9 mouse cellular contexts compared by ENCODE assay signal in the genomic region with DNA sequence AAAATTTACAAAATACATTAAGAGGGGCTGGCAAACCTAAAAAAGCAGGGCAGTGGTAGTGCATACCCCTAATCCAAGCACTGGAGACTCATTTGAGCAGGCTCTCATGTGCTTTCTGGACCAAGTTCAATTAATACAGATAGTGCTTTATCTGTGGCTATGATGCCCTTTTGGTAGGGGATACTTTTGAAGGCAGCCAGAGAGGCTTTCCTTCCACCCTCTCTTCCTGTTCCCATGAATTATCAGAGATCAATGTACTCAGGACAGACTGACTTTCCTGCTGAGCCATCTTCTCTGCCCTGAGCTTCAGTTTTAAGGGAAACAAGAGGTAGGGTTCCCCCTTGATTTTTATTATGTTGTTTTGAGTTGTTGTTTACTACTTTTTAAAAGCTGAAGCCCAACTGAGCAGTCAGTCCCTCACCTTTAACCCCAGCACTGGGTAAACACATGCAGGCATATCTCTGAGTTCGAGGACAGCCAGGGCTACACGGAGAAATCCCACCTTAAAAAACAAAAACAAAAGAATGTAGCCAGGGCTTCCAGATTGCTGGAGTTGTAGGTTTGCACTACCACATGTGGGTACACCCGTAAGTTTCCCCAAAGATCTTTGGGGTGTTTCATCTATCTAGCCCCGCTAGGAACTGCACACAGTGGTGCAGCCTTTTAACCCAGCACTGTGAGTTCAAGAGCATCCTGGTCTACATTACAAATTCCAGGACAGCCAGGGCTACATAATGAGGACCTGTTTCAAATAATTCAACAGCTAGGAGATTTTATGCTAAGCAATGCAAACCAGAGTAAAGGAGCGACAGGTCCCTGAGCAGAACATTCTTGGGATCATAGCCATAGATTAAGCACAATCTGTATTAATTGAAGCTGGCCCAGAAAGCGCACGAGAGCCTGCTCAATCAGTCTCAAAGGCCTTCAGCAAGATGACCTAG. TPM values are rescaled to one million over a fixed set of nuclear protein-coding genes. Genes with fewer than 3 reads are reported as not detected.
A peak's percentile ranks its signal among the peaks of the same experiment; 100 is the strongest.
DNase-seq lines count a peak whose midpoint lies in the region; ATAC-seq and TF ChIP-seq lines count a peak whose summit lies in the region.
"Had no signal": no experiment of that assay in that cellular context is flagged by ENCODE, and none has a peak within 500 bp of the region (broad histone marks: within the 10 kb centered on the region; RNA-seq: fewer than 3 reads in every experiment).

No protein-coding gene starts in this region.

- peak overlapping the region; percentile 83 for H3K9ac ChIP-seq in liver, adult 2 months (ENCODE audit: low read depth, low read length)
- peak overlapping the region; percentile 68 for H3K9ac ChIP-seq in embryonic facial prominence, embryonic 14.5 days (ENCODE audit: low read depth, low read length)
- peak overlapping the region; percentile 38 for H3K9ac ChIP-seq in intestine, embryonic 14.5 days (ENCODE audit: low read length)
- no peak overlapping the region; the same call in 1 of the 2 replicates for H3K9ac ChIP-seq in neural tube, embryonic 12.5 days

- ATAC-seq in embryonic facial prominence, embryonic 14.5 days (ENCODE audit: low read depth): no peak
- ATAC-seq in intestine, embryonic 14.5 days (replicated peaks; ENCODE audit: low FRiP score, low TSS enrichment, low read depth): no peak
- no peak; the same call in 1 of the 2 replicates for ATAC-seq in neural tube, embryonic 12.5 days (ENCODE audit: low FRiP score, low read depth)
- no peak for ATAC-seq in granulocyte monocyte progenitor cell, adult 5-6 weeks (replicated peaks; ENCODE audit: poor library complexity, severe bottlenecking)

- 32% methylated on average over 7 of the region's 7 CpGs for WGBS in liver, adult 2 months
- 40% methylated on average over 7 of the region's 7 CpGs for WGBS in embryonic facial prominence, embryonic 14.5 days
- WGBS in intestine, embryonic 14.5 days: 40% methylated on average over 7 of the region's 7 CpGs
- WGBS in neural tube, embryonic 12.5 days: 45% methylated on average over 7 of the region's 7 CpGs

- H3K4me2 ChIP-seq in embryonic facial prominence, embryonic 14.5 days (ENCODE audit: low read depth, low read length): peak overlapping the region; percentile 76
- peak overlapping the region; percentile 72 for H3K4me2 ChIP-seq in intestine, embryonic 14.5 days (ENCODE audit: low read length)
- H3K4me2 ChIP-seq in neural tube, embryonic 12.5 days (replicated peaks): peak overlapping the region; percentile 65

- no peaks in the 10 kb centered on the region for H3K27me3 ChIP-seq in liver, adult 2 months (ENCODE audit: control insufficient read depth, insufficient read depth, low read length)
- no peaks in the 10 kb centered on the region for H3K27me3 ChIP-seq in embryonic facial prominence, embryonic 14.5 days (replicated peaks; ENCODE audit: control insufficient read depth, insufficient read depth, low read length)
- H3K27me3 ChIP-seq in intestine, embryonic 14.5 days (replicated peaks; ENCODE audit: control insufficient read depth, insufficient read depth, low read length): no peaks in the 10 kb centered on the region
- no peaks in the 10 kb centered on the region for H3K27me3 ChIP-seq in neural tube, embryonic 12.5 days (replicated peaks)

- no peaks in the 10 kb centered on the region for H3K9me3 ChIP-seq in embryonic facial prominence, embryonic 14.5 days (ENCODE audit: control insufficient read depth, low read length)
- no peaks in the 10 kb centered on the region for H3K9me3 ChIP-seq in intestine, embryonic 14.5 days (ENCODE audit: control insufficient read depth, low read length)
- no peaks in the 10 kb centered on the region for H3K9me3 ChIP-seq in neural tube, embryonic 12.5 days

- H3K27ac ChIP-seq in liver, adult 2 months (replicated peaks; ENCODE audit: insufficient read depth, low read depth, low read length): peak overlapping the region; percentile 93
- peak overlapping the region; percentile 96 for H3K27ac ChIP-seq in embryonic facial prominence, embryonic 14.5 days (replicated peaks; ENCODE audit: low read depth, low read length)
- peak overlapping the region; percentile 82 for H3K27ac ChIP-seq in intestine, embryonic 14.5 days (ENCODE audit: low read depth)
- peak overlapping the region; percentile 50; the same call in 1 of the 2 replicates for H3K27ac ChIP-seq in neural tube, embryonic 12.5 days

- peak; percentile 38 for DNase-seq in liver, adult 2 months (ENCODE audit: extremely low read depth, low read depth, low spot score)
- DNase-seq in liver: no peak
- DNase-seq in embryonic facial prominence, embryonic 14.5 days (ENCODE audit: low spot score): no peak
- DNase-seq in intestine, embryonic 14.5 days (ENCODE audit: low spot score): peak; percentile 59
- no peak for DNase-seq in Muller cell, postnatal 12 days (ENCODE audit: inconsistent ontology term)
- DNase-seq in testis, postnatal 14 days (ENCODE audit: low spot score): no peak

- peak overlapping the region; percentile 69 for H3K4me3 ChIP-seq in liver, adult 2 months (ENCODE audit: insufficient read depth, low read depth, low read length)
- H3K4me3 ChIP-seq in embryonic facial prominence, embryonic 14.5 days (ENCODE audit: low read depth, low read length): peak overlapping the region; percentile 50
- peak overlapping the region; percentile 53 for H3K4me3 ChIP-seq in intestine, embryonic 14.5 days (ENCODE audit: low read depth, low read length)
- H3K4me3 ChIP-seq in neural tube, embryonic 12.5 days: 0 out of 2 replicates have a peak overlapping the region, but pooled peaks have one; percentile 39

- H3K36me3 ChIP-seq in liver, adult 2 months (ENCODE audit: control insufficient read depth, insufficient read depth, low read length): peaks cover 5% of the 10 kb centered on the region; the same call in 1 of the 2 replicates
- H3K36me3 ChIP-seq in embryonic facial prominence, embryonic 14.5 days (ENCODE audit: control insufficient read depth, insufficient read depth, low read length): peaks cover 23% of the 10 kb centered on the region
- peaks cover 18% of the 10 kb centered on the region for H3K36me3 ChIP-seq in intestine, embryonic 14.5 days (ENCODE audit: control insufficient read depth, insufficient read depth, low read length)
- peaks cover 19% of the 10 kb centered on the region for H3K36me3 ChIP-seq in neural tube, embryonic 12.5 days

- TF ChIP-seq CTCF in liver, adult 2 months (IDR thresholded peaks at IDR 0.05; ENCODE audit: low read depth, low read length): no peak

- H3K79me2 ChIP-seq in liver, adult 2 months (ENCODE audit: control insufficient read depth, insufficient read depth, low read length): peaks cover 12% of the 10 kb centered on the region; the same call in 1 of the 2 replicates

- no peak for TF ChIP-seq POLR2A in liver, adult 2 months (IDR thresholded peaks at IDR 0.05; ENCODE audit: extremely low read depth, insufficient read depth, low read length)

- H3K4me1 ChIP-seq in liver, adult 2 months (ENCODE audit: control insufficient read depth, insufficient read depth, low read length): peaks cover 22% of the 10 kb centered on the region
- H3K4me1 ChIP-seq in embryonic facial prominence, embryonic 14.5 days (ENCODE audit: control insufficient read depth, insufficient read depth, low read length): peaks cover 24% of the 10 kb centered on the region
- peaks cover 22% of the 10 kb centered on the region; the same call in 1 of the 2 replicates for H3K4me1 ChIP-seq in intestine, embryonic 14.5 days (replicated peaks; ENCODE audit: control insufficient read depth, insufficient read depth, low read length)
- peaks cover 28% of the 10 kb centered on the region for H3K4me1 ChIP-seq in neural tube, embryonic 12.5 days

RNA-seq across cellular contexts. Expression of gene Gpi1, which starts 2.9 kb away (rescaled TPM):
- 61.8 and 74.2 TPM in 2 replicates for total RNA-seq in liver, adult 2 months (2014; rRNA removed)
- 100 and 127 TPM in 2 replicates for polyA plus RNA-seq in liver, adult 2 months (2012; rRNA removed)
- polyA plus RNA-seq in embryonic facial prominence, embryonic 14.5 days (2014; fragmentation: Nextera tagmentation; extraction: Ambion mirVana): 313 and 332 TPM in 2 replicates
- 429 and 451 TPM in 2 replicates for polyA plus RNA-seq in intestine, embryonic 14.5 days (2014; fragmentation: Nextera tagmentation; extraction: Ambion mirVana)
- polyA plus RNA-seq in neural tube, embryonic 12.5 days (2016; fragmentation: Nextera tagmentation; extraction: Ambion mirVana): 273 and 294 TPM in 2 replicates
- total RNA-seq in granulocyte monocyte progenitor cell, adult 5-6 weeks (2014; fragmentation: Nextera tagmentation): 653 and 773 TPM in 2 replicates
- 606 and 815 TPM in 2 replicates for total RNA-seq in granulocyte monocyte progenitor cell, adult 5-6 weeks (2017)

RNA-seq across cellular contexts. Expression of gene Gm6096, which starts 17.8 kb away (rescaled TPM):
- not detected in 2 replicates for total RNA-seq in liver, adult 2 months (2014; rRNA removed)
- polyA plus RNA-seq in liver, adult 2 months (2012; rRNA removed): not detected in 2 replicates
- polyA plus RNA-seq in embryonic facial prominence, embryonic 14.5 days (2014; fragmentation: Nextera tagmentation; extraction: Ambion mirVana): not detected in 2 replicates
- polyA plus RNA-seq in intestine, embryonic 14.5 days (2014; fragmentation: Nextera tagmentation; extraction: Ambion mirVana): 0.69 TPM in 1 of 2 replicates, not detected in the other
- polyA plus RNA-seq in neural tube, embryonic 12.5 days (2016; fragmentation: Nextera tagmentation; extraction: Ambion mirVana): 0.83 TPM in 1 of 2 replicates, not detected in the other
- not detected in 2 replicates for total RNA-seq in granulocyte monocyte progenitor cell, adult 5-6 weeks (2014; fragmentation: Nextera tagmentation)
- not detected in 2 replicates for total RNA-seq in granulocyte monocyte progenitor cell, adult 5-6 weeks (2017)
- total RNA-seq: adrenal gland, adult 8-10 months had no signal

RNA-seq across cellular contexts. Expression of gene Pdcd2l, which starts 36.6 kb away (rescaled TPM):
- total RNA-seq in liver, adult 2 months (2014; rRNA removed): 15.5 and 15.9 TPM in 2 replicates
- polyA plus RNA-seq in liver, adult 2 months (2012; rRNA removed): 16.0 and 18.5 TPM in 2 replicates
- polyA plus RNA-seq in embryonic facial prominence, embryonic 14.5 days (2014; fragmentation: Nextera tagmentation; extraction: Ambion mirVana): 47.5 and 55.0 TPM in 2 replicates
- polyA plus RNA-seq in intestine, embryonic 14.5 days (2014; fragmentation: Nextera tagmentation; extraction: Ambion mirVana): 57.2 and 58.7 TPM in 2 replicates
- polyA plus RNA-seq in neural tube, embryonic 12.5 days (2016; fragmentation: Nextera tagmentation; extraction: Ambion mirVana): 66.2 and 77.8 TPM in 2 replicates
- 32.8 and 40.4 TPM in 2 replicates for total RNA-seq in granulocyte monocyte progenitor cell, adult 5-6 weeks (2014; fragmentation: Nextera tagmentation)
- total RNA-seq in granulocyte monocyte progenitor cell, adult 5-6 weeks (2017): 18.3 and 39.8 TPM in 2 replicates

Comparison
In these comparisons a context has a peak if more than half of its experiments do, and no peak if none do; other contexts are left out.
1. DNase-seq: peak in liver, adult 2 months (single experiment) and intestine, embryonic 14.5 days (single experiment); none in liver (single experiment), embryonic facial prominence, embryonic 14.5 days (single experiment), Muller cell, postnatal 12 days (single experiment) and testis, postnatal 14 days (single experiment).
2. Peak in every context shown above with its lines, with median percentiles within 50 percentile points of each other: H3K27ac ChIP-seq, H3K4me3 ChIP-seq and H3K4me2 ChIP-seq.